Mouse (Mus musculus) Patski (cell line): ENCODE data around the gene Kyat3. TPM values are rescaled to one million over a fixed set of nuclear protein-coding genes. Genes with fewer than 3 reads are reported as not detected.

Experiments
- ATAC-seq: fragments of 100-300 bp; one replicate; pipeline ENCODE4 v1.8.0; 2021
- CTCF ChIA-PET: fragments of 350-600 bp; sonication (Branson Sonifier 250); formaldehyde crosslinking; loops from one replicate; lab custom pipeline; 2022; ENCODE audit warnings: inconsistent platforms; lab: Charles Lee
- POLR2A ChIA-PET: fragments of 350-600 bp; sonication (Branson Sonifier 250); formaldehyde crosslinking; loops from one replicate; lab custom pipeline; 2022; ENCODE audit warnings: antibody characterized with exemption, inconsistent platforms; lab: Charles Lee
- DNase-seq: peaks from one replicate; pipeline ENCODE4 v3.0.0-alpha.2; 2011; ENCODE audit warnings: low read depth, low spot score
- H3K27me3 ChIP-seq: fragments of 371-371 bp; one replicate; pipeline ENCODE4 v1.5.1; 2021
- CTCF ChIP-seq: fragments of 100-300 bp; IDR thresholded peaks from one replicate; pipeline ENCODE4 v1.5.1; 2021
- in situ Hi-C: fragments of 300-500 bp; cut with MboI; formaldehyde crosslinking; loops from 3 replicates; pipeline ENCODE4 v1.11.1; 2018; ENCODE audit warnings: low pct_unique_long_range_greater_than_20kb, mixed read lengths
- polyA plus RNA-seq: library from polyadenylated mRNA; unstranded; gene quantifications from one replicate; pipeline ENCODE4 v1.2.3, GENCODE M21; 2021

The Kyat3 gene
- polyA plus RNA-seq, 1 experiment from 2014 or later, result 14.7 TPM

GRCm38 (mm10) chr3:142745076-142745475 is 44.2 kb downstream of the Kyat3 start:
- H3K27me3 ChIP-seq, result no peaks in the 10 kb centered on the region
- DNase-seq (no peak), ATAC-seq (no peak)
- in situ Hi-C loops, result no loop called here
- TF ChIP-seq CTCF, result no peak
- CTCF ChIA-PET, result interaction anchor here (1.2 to 3.9 kb wide), 6 partner anchors 10 to 36 kb away, joined by 4 to 15 read pairs (median 6); no protein-coding TSS in a partner anchor
- POLR2A ChIA-PET, result no interaction called here

- POLR2A ChIA-PET, result no interaction called here
- no peak for TF ChIP-seq CTCF
- no peaks in the 10 kb centered on the region for H3K27me3 ChIP-seq
- in situ Hi-C loops, result no loop called here
- ATAC-seq (no peak), DNase-seq (no peak)
- CTCF ChIA-PET, result interaction anchor here (1.4 to 3.9 kb wide), 3 partner anchors 11 to 257 kb away, joined by 3 to 15 read pairs (median 5); no protein-coding TSS in a partner anchor
These were observed 46.8 kb downstream of the Kyat3 start for GRCm38 (mm10) chr3:142747673-142748072.

GRCm38 (mm10) chr3:142749131-142749530 is 48.3 kb downstream of the Kyat3 start:
- in situ Hi-C loops, result no loop called here
- no peak for DNase-seq
- H3K27me3 ChIP-seq, result no peaks in the 10 kb centered on the region
- ChIA-PET POLR2A (no interaction called here), CTCF (interaction anchor here (1.1 kb wide), 1 partner anchor 22 kb away, joined by 3 read pairs; no protein-coding TSS in a partner anchor)
- no peak for TF ChIP-seq CTCF
- ATAC-seq, result no peak

- no peaks in the 10 kb centered on the region for H3K27me3 ChIP-seq
- POLR2A ChIA-PET, result no interaction called here
- ATAC-seq (no peak), DNase-seq (no peak)
- CTCF ChIA-PET, result interaction anchor here (1.2 to 1.4 kb wide), 2 partner anchors 9 to 11 kb away, joined by 3 to 6 read pairs; no protein-coding TSS in a partner anchor
- in situ Hi-C loops, result no loop called here
- no peak for TF ChIP-seq CTCF
These were observed 54.4 kb downstream of the Kyat3 start for GRCm38 (mm10) chr3:142755132-142755867.

- DNase-seq, result no peak
- CTCF ChIA-PET, result interaction anchor here (1.1 to 2.8 kb wide), 3 partner anchors 10 to 49 kb away, joined by 5 to 8 read pairs (median 5); no protein-coding TSS in a partner anchor
These were observed 57.0 kb downstream of the Kyat3 start for GRCm38 (mm10) chr3:142757841-142758240.

GRCm38 (mm10) chr3:142758593-142758992 is 57.7 kb downstream of the Kyat3 start:
- in situ Hi-C loops, result no loop called here
- H3K27me3 ChIP-seq, result no peaks in the 10 kb centered on the region
- TF ChIP-seq CTCF, result no peak
- ATAC-seq, result no peak
- ChIA-PET CTCF (interaction anchor here (1.1 to 2.8 kb wide), 3 partner anchors 11 to 50 kb away, joined by 5 to 8 read pairs (median 5); no protein-coding TSS in a partner anchor), POLR2A (no interaction called here)
- no peak for DNase-seq

More at GRCm38 (mm10) chr3:142757841-142758240, 57.0 kb downstream of the Kyat3 start:
- POLR2A ChIA-PET, result no interaction called here
- no peak for TF ChIP-seq CTCF
- no peaks in the 10 kb centered on the region for H3K27me3 ChIP-seq
- in situ Hi-C loops, result no loop called here
- no peak for ATAC-seq

- ChIA-PET CTCF (no interaction called here), POLR2A (no interaction called here)
- no peak for DNase-seq
These were observed 59.5 kb downstream of the Kyat3 start for GRCm38 (mm10) chr3:142760356-142760755.

GRCm38 (mm10) chr3:142764995-142765777 is 64.3 kb downstream of the Kyat3 start, which contains the start of gene Gtf2b:
Gene Gtf2b (plus strand): TSS chr3:142765045.
- peak; percentile 86 for DNase-seq
- no peaks in the 10 kb centered on the region for H3K27me3 ChIP-seq
- POLR2A ChIA-PET, result interaction anchor here (0.6 kb wide), 1 partner anchor 8 kb away, joined by 3 read pairs; no protein-coding TSS in a partner anchor
- ATAC-seq, result peak; percentile 96
- in situ Hi-C loops, result no loop called here
- no peak for TF ChIP-seq CTCF
- CTCF ChIA-PET, result no interaction called here

More at GRCm38 (mm10) chr3:142760356-142760755, 59.5 kb downstream of the Kyat3 start:
- no peaks in the 10 kb centered on the region for H3K27me3 ChIP-seq
- TF ChIP-seq CTCF, result no peak
- in situ Hi-C loops, result no loop called here
- no peak for ATAC-seq

- ChIA-PET POLR2A (no interaction called here), CTCF (interaction anchor here (1.3 kb wide), 1 partner anchor 15 kb away, joined by 4 read pairs; no protein-coding TSS in a partner anchor)
- TF ChIP-seq CTCF, result no peak
- no peak for ATAC-seq
- in situ Hi-C loops, result no loop called here
- H3K27me3 ChIP-seq, result no peaks in the 10 kb centered on the region
- DNase-seq, result no peak
These were observed 64.9 kb downstream of the Kyat3 start for GRCm38 (mm10) chr3:142765778-142766165.

- no peaks in the 10 kb centered on the region for H3K27me3 ChIP-seq
- TF ChIP-seq CTCF, result no peak
- ChIA-PET CTCF (no interaction called here), POLR2A (no interaction called here)
- DNase-seq (no peak), ATAC-seq (no peak)
- in situ Hi-C loops, result no loop called here
These were observed 67.6 kb downstream of the Kyat3 start for GRCm38 (mm10) chr3:142768498-142768897.
